Mouse (Mus musculus): ENCODE results near the gene Znrf3. TPM values are rescaled to one million over a fixed set of nuclear protein-coding genes. Genes with fewer than 3 reads are reported as not detected.
"Not testable (repeated sequence)": the region's sequence is repeated elsewhere in the genome, so short reads cannot be mapped to it uniquely, and the experiment has no call there.

Gene Znrf3
- 10 to 100 TPM; 17.6 to 21.0 TPM for total RNA-seq (2021)

DNA sequence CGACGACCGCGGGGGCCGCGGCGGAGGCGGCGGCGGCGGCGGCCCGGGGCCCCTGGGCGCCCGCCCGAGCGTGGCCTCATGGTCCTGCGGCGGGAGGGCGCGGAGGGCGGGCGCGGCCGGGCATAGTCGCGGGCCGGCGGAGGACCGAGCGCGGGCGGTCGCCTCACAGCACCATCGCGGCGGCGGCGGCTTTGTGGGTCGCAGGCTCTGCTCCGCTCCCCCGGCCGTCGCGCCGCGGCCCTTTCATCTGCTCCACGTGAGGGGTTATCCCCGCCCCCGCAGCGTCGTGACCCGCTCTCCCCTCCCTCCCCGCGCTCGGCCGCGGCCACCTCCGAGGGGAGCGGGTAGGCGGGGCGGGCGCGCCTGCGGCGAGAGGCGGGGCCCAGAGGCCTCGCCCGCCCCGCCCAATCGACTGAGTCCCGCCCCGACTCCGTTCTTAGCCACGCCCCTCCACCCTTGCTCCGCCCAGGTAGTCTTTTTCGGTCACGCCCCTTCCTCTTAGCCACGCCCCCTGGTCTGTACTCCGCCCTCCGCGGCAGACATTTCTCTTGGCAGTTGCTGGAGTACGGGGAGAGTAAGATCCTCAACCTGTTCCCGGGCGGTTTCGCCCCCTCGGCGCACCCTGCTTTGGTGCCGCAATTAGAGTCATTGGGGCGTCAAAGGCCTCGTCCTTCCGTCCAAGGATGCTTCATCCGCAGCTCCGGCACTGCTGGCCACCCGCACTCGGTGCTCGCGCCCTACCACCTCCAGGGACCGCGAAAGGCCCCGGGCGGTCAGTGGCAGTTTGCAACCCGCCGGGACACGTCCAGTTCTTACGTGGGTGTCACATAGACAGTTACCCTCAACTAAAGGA, at the start of gene Znrf3:
TSS of gene Znrf3 (minus strand) at position 249 of the 853 bp plus-strand sequence.
- intact Hi-C loops (cut with DNase I) = loop anchor here (10.0 kb wide), 1 partner anchor 150 kb away; no protein-coding TSS in a partner anchor
- DNase-seq = peak; percentile 97

DNA sequence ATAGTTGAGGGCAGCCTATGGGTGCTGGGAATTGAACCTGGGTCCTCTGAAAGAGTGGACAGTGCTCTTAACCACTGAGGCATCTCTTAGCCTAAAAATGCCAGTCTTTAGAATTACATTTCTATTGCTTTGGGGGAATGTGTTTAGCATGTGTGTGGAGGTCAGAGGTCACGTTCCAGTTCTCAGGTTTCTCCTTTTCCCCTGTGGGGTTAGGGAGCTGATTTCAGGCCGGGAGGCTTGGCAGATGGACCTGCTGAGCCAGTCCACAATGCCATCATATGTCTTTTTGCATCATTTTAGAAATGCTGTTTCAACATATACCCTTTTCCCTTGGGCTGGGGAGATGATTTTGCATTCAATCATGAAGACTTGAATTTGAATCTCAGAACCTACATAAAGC, 49.2 kb upstream of the Znrf3 start:
- intact Hi-C loops (cut with DNase I) = no loop called here
- no peak for DNase-seq

DNA sequence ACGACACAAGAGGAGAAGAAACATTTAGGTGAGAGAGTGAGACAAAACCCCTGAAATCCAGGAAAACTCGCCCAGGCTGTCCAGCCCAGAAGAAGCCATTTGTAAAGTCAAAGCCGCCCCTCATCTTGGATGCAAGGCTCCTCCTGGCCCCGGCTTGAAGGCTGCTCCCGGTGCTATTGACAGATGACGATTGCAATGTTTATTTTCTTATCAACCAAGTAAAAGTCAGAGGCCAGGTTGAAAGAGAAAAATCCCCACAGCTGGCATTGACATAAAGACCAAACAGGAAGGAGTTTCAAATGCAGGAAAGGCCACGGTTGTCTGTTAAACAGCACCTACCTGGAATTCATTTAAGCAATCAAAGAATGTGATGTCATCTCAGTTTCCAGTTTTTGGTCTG, 47.3 kb upstream of the Znrf3 start:
- DNase-seq = no peak
- intact Hi-C loops (cut with DNase I) = no loop called here

DNA sequence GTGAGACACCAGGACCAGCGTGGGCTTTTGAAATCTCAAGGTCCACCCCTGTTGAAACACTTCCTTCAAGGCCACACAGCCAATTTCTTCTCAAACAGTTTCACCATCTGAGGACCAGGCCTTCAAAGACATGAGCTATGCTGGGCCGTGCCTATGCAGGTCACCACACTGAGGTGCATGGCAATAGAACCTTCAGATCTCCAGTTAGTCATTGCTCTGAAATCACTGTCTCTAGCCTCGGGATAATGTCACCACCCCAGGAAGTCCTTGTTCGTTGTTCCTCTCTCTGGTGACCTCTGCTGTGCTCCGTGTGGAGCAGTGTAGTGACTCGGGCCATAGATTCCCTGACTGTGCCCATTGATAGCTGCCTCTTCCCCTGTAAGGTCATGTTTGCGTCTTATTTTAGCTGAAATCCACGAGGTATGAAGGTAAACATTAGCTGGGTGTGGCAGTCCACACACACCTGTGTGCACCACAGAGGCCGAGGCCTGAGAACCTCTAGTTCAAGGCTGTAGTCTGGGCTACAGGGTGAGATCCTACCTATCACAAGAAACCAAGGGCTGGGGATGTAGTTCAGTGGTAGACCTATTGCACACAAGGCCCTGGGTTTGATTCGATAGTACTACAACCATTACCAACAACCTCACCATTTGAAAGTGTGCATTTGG, 46.5 kb upstream of the Znrf3 start:
- no peak for DNase-seq
- intact Hi-C loops (cut with DNase I) = no loop called here

DNA sequence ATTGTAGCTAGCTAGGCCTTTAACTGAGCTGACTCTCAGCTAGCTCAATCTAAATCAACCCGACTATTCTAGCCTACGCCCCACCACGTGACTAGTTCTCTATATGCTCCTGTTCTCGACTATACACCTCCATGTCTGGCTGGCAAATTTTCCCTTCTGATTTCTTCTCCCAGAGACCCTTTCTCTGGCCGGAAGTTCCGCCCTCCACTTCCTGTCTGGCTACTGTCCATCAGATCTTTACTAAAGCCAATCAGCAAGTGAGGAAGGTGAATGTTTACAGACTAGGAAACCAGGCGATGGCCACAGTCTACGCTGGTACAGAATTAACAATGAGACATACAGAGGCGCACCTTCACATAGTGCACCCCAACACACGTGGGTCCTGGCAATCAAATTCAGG, 44.8 kb upstream of the Znrf3 start:
- intact Hi-C loops (cut with DNase I) = loop anchor here (5.0 to 10.0 kb wide), 3 partner anchors 33 to 215 kb away; partner anchors contain the start of gene Xbp1
- not testable (repeated sequence) for DNase-seq

DNA sequence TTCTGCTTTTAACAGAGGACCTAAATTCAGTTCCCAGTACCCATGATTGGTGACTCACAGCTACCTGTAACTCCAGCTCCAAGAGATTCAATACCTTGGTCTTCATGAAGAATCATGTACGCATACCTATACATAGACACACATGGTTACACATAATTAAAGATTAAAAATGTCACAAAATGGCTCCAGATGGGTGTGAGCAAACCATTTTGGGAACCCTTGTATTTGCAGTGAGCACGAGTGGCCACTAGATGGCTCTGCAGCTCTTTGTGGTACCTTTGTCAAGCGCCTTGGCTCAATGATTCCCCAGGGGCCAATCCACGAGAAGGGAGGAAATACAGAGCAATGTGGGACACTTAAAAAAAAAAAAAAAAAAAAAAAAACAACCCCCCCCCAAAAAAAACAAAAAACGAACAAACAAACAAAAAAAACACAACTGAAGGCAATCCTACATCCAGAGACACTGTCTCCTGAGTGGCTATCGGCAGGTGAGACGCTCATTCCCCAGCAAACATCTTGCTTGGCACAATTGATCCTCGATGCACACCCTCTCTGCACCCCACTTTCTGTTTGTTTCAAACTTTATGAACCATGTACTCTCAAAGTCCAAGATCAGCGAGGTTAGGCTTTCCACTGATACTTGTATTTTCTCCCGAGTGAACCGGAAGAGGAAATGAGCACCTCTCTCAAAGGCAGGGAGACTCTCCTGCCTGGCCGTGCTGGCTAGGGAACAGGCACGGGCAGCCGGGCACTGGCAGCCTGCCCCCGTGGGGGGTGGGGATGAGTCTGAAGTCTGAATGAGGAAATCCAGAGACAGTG, 40.8 kb upstream of the Znrf3 start:
- peak; percentile 87 for DNase-seq
- intact Hi-C loops (cut with DNase I) = loop anchor here (5.0 to 10.0 kb wide), 3 partner anchors 37 to 219 kb away; partner anchors contain the start of gene Xbp1

DNA sequence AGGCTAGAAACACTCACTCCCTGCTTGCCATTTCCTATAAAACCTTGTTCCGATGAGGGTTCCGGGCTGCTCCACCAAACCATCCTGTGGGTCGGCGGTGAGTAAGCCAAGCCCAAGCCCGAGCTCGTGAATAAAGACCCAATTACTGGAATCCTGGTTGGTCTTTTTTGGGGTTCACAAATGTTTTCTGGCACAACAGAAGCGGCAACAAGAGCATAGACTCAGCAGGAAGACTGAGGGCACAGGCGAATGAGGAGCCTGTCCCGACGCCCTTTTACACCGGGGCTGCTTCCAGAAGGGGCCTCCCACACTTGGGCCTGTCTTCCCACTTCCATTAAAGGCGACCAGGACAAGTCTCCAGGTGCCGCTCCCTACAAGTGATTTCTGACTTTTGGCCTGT, 37.9 kb upstream of the Znrf3 start:
- DNase-seq = no peak
- intact Hi-C loops (cut with DNase I) = loop anchor here (10.0 kb wide), 2 partner anchors 142 to 222 kb away; no protein-coding TSS in a partner anchor

DNA sequence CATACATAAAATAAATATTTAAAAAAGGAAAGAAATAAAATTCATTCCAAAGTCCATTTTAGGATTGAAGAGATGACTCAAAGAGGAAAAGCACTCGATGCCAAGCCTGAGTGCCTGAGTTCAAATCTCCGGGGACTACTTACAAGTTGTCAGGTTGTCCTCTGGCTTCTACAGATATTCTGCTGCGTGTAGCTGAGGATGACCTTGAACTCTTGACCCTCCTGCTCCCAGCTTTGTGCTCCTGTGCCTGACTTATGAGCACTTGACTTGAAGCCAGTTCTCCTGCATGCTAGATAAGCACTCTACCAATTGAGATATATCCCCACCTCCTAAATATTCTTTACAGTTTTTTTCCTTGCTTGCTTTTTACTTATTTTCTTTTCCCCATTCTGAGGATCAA, 34.2 kb upstream of the Znrf3 start:
- DNase-seq = no peak
- intact Hi-C loops (cut with DNase I) = loop anchor here (10.0 kb wide), 1 partner anchor 364 kb away; no protein-coding TSS in a partner anchor

DNA sequence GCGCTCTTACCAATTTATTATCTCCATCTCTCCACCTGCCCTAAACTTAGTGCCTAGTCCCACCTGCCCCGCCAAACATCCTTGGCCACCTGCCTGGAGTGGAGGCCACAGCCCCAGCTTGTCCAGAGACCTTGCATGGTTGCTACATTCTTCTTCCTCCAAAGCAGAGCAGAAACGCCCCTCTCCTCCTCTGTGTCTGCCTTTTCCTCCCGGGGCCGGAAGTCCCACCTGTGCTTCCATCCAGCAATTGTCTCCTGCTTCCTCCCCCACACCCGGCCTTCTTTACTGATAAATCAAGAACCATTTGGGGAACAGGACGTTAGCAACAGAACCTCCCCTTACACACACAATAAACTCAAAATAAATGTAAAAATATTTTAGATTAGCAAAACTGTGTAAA, 33.5 kb upstream of the Znrf3 start:
- intact Hi-C loops (cut with DNase I) = loop anchor here (10.0 kb wide), 1 partner anchor 363 kb away; no protein-coding TSS in a partner anchor
- DNase-seq = no peak

DNA sequence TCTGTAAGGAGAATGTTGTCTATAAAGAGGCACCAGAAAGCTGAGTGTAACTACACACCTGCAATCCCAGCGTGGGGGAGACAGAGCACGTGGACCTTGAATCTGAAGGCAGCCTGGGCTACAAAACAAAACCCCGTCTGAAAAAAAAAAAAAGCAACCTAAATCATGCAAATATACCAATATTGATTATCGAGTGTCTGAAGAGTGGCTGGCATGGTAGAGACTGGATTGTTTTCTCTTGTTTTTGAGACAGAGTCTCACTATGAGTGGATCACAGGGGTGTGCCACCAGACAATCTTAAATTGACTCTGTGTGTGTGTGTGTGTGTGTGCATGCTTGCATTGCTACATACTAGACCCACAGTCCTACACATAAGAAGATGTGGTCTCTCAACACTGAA, 32.2 kb upstream of the Znrf3 start:
- DNase-seq = no peak
- intact Hi-C loops (cut with DNase I) = loop anchor here (10.0 kb wide), 1 partner anchor 362 kb away; no protein-coding TSS in a partner anchor

DNA sequence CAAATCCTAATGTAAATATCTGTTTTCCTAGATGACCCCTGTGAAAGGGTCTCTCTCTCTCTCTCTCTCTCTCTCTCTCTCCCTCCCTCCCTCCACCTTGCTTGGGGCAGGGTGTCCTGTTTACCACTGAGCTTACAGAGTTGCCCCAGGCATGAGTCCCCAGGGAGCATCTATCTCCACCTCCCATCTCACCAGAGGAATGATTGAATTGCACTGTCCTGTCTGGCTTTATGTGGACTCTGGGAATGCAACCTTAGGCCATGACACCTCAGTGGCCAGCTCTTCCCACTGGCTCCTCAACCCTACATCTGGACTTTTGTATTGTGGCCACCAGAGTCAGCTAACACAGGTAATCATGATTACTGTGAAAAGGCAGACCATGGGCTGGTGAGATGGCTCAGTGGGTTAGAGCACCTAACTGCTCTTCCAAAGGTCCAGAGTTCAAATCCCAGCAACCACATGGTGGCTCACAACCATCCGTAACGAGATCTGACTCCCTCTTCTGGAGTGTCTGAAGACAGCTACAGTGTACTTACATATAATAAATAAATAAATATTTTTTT, 31.0 kb upstream of the Znrf3 start:
- intact Hi-C loops (cut with DNase I) = loop anchor here (2.0 to 10.0 kb wide), 2 partner anchors 185 to 361 kb away; no protein-coding TSS in a partner anchor
- DNase-seq = not testable (repeated sequence)

DNA sequence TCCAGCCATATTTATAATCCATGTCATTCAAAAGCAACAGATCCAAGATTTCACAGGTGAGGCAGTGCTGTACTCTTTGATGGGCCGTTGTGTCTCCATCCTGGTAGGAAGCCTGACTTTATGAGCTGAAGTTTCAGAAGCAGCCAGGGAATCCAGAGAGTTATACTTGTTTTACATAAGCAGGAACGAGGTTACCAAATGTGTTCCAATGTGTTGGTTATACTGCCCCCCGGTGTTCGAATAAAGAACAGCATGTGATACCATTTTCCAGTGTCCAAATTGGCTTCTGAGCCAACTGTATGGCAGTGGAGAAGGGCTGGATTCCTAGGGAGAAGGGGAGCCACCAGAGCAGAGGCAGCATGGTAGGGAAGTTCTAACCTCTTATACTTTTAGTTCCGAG, 29.5 kb upstream of the Znrf3 start:
- intact Hi-C loops (cut with DNase I) = loop anchor here (2.0 to 10.0 kb wide), 2 partner anchors 183 to 359 kb away; no protein-coding TSS in a partner anchor
- peak; percentile 66 for DNase-seq

DNA sequence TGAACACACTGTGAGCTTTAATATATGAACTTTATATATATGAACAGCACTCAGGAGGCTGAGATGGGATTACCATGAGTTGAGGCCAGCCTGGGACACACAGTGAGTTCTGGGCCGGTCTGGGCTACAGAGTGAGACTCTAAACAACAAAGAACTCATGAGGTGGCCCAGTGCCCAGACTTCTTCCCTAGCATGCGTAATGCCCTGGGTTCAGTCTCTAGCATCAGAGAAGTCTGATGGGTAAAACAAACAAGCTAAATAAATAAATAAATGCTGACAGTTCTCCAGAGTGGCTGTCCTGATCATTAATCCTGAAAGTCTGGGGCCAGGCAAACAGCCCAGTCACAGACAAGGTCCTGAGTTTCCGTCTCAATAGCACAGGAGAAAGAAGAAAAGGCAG, 25.4 kb upstream of the Znrf3 start:
- intact Hi-C loops (cut with DNase I) = loop anchor here (10.0 kb wide), 1 partner anchor 355 kb away; no protein-coding TSS in a partner anchor

DNA sequence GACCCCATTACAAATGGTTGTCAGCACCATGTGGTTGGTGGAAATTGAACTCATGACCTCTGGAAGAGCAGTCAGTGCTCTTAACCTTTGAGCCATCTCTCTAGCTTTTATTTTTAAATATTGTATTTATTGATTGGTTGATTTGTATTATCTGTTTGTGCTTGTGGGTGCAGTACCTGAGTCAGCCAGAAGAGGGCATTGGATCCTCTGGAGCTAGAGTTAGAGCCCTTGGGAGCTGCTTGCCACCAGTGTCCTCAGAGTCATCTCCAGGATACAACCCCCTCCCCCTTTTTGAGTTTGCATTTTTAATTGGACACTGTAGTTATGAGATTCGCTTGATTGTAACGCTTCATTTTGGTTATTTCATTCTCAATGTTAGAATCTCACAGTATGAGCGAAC, 24.4 kb upstream of the Znrf3 start:
- intact Hi-C loops (cut with DNase I) = no loop called here
- DNase-seq = peak; percentile 44

More for the DNA sequence above, 25.4 kb upstream of the Znrf3 start:
- peak; percentile 33 for DNase-seq

DNA sequence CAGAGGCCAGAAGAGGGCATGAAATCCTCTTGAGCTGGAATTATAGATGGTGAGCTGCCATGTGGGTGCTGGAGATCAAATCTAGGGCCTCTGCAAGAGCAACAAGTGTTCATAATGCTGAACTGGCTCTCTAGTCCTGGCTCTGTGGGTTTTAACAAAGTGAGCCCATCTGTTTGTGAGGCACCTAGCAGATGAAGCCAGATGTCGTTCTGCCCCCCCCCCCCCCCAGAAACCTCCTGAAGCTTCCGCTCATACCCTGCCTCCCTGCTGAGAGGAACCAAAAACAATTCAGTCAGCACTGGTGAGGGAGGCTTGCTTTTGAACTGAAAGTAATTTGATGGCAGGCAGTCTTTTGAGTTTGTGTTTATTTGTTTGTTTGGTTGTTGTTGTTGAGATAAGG, 23.8 kb upstream of the Znrf3 start:
- DNase-seq = no peak

DNA sequence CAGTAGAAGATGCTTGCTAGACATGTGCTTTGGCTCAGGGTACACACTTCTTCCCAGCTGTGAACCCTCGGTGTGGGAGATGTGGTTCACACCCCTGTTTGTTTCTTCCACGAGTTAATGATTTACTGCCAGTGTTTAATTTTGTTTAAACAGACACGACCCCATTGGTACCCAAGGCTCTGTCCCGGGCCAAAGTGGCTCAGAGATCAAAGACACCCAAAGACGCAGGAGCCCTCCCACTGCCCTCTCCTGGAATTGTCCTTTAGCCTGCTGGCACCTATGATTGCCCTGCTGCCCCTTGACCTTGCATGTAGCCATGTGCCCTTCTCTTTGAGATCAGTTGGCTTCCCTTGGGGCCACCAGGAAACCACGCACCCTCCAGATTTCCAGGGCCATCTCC, 7.3 kb upstream of the Znrf3 start:
- intact Hi-C loops (cut with DNase I) = no loop called here
- no peak for DNase-seq

More for the DNA sequence above, 23.8 kb upstream of the Znrf3 start:
- intact Hi-C loops (cut with DNase I) = no loop called here

DNA sequence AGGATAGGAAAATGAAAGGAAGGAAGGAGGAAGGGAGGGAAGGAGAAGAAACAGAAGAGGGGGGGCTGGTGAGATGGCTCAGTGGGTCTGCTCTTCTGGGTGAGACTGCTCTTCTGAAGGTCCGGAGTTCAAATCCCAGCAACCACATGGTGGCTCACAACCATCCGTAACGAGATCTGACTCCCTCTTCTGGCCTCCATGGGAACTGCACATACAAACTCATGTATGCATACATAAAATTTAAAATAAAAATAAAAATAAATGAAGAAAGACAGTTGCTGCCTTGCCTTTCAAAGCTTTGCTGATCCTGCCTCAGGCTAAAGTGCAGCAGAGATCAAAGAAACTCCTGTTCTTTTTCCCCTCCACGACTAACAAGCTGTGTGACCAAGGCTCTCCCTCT, 6.7 kb upstream of the Znrf3 start:
- intact Hi-C loops (cut with DNase I) = no loop called here

DNA sequence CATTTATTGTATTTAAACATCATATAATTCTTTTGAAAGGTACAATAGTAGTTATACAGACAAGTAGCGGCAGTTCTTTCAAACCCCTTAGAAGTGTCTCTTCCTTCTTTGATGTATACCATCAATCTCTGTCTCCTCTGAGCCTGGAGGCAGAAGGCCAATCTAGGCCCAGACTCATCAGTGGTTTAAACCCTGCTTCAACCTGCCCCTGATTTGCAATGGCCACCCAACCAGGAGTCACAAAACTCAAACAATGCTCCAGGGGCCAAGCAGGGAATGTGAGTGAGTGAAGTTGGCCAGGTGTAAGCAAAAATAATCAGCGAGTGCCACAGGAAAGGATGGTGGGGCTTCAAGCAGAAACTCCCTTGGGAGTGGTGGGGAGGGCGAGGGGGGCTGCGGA, 6.1 kb upstream of the Znrf3 start:
- DNase-seq = no peak
- intact Hi-C loops (cut with DNase I) = no loop called here

More for the DNA sequence above, 6.7 kb upstream of the Znrf3 start:
- DNase-seq = no peak

DNA sequence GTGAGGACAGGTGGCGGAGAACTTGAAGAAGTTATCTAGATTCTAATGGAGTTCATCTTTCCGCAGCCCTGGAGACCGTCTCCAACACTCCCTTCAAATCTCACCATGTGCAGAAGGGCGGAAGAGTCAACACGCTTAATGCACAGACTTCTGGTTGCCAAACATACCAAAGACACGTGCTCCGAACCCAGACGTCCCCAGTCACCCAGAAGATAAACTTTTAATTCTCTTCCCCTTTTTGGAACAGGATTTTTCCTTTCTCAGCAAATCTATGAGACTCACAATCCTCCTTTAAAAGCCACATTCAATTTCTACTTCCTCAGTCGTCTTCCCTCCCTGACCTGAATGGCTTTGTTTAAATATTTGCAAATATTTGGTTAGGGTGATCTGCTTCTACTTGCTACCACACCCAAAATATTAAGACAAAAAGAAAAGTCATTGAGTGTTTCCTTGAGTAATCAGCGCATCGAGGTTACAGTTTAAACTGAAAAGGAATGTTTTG, 856 bp upstream of the Znrf3 start:
- no peak for DNase-seq
- intact Hi-C loops (cut with DNase I) = loop anchor here (10.0 kb wide), 1 partner anchor 151 kb away; no protein-coding TSS in a partner anchor

DNA sequence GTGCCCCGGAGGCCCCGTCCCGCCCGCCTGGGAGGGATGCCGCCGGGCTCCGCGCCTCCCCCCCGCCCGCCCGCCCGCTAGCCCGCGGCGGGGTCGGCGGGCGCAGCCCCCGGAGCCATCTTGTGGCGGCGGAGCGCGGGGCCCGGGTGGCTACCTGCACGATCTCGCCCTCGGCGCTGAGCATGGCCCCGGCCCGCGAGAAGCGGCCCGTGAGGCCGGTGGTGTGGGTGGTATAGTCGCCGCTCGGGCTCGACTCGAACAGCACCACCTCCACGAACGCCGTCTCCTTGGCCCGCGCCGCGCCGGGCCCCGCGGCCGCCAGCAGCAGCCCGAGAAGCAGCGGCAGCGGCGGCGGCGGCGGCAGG, 431 bp downstream of the Znrf3 start:
- intact Hi-C loops (cut with DNase I) = loop anchor here (10.0 kb wide), 1 partner anchor 149 kb away; no protein-coding TSS in a partner anchor
- DNase-seq = peak; percentile 41
